Mouse (Mus musculus): ENCODE results near the gene Ap3d1.
A peak's percentile ranks its signal among the peaks of the same experiment; 100 is the strongest.

Gene Ap3d1

GRCm38 (mm10) chr10:80702536-80703390 is 39.3 kb downstream of the Ap3d1 start:
- DNase-seq, result peak; percentile 96 to 97

GRCm38 (mm10) chr10:80701721-80702535 is 40.1 kb downstream of the Ap3d1 start, which contains the start of the genes Mob3a and Izumo4:
Gene Mob3a (minus strand): TSS chr10:80701977.
Gene Izumo4 (plus strand): TSS chr10:80702184.
- DNase-seq, result peak; percentile 98 to 99

- DNase-seq, result no peak
Observed at GRCm38 (mm10) chr10:80700732-80701131, 41.3 kb downstream of the Ap3d1 start.

- no peak for DNase-seq
Observed at GRCm38 (mm10) chr10:80700038-80700504, 42.0 kb downstream of the Ap3d1 start.

- DNase-seq, result no peak
Observed at GRCm38 (mm10) chr10:80698605-80699004, 43.5 kb downstream of the Ap3d1 start.

- peak; percentile 67 to 69 for DNase-seq
Observed at GRCm38 (mm10) chr10:80697812-80698211, 44.3 kb downstream of the Ap3d1 start.

GRCm38 (mm10) chr10:80697393-80697787 is 44.7 kb downstream of the Ap3d1 start:
- DNase-seq, result no peak

GRCm38 (mm10) chr10:80696502-80697392 is 45.3 kb downstream of the Ap3d1 start:
- no peak for DNase-seq

GRCm38 (mm10) chr10:80695801-80696501 is 46.1 kb downstream of the Ap3d1 start:
- DNase-seq, result no peak

- DNase-seq, result no peak
Observed at GRCm38 (mm10) chr10:80695186-80695585, 46.9 kb downstream of the Ap3d1 start.

GRCm38 (mm10) chr10:80694159-80694938 is 47.7 kb downstream of the Ap3d1 start:
- no peak for DNase-seq

- DNase-seq, result no peak
Observed at GRCm38 (mm10) chr10:80693401-80694045, 48.5 kb downstream of the Ap3d1 start.

GRCm38 (mm10) chr10:80692249-80693165 is 49.6 kb downstream of the Ap3d1 start:
- no peak for DNase-seq

- peak; percentile 83 for DNase-seq
Observed at GRCm38 (mm10) chr10:80687850-80688249, 54.2 kb downstream of the Ap3d1 start.

- DNase-seq, result peak; percentile 64 to 69
Observed at GRCm38 (mm10) chr10:80686617-80687016, 55.4 kb downstream of the Ap3d1 start.

- DNase-seq, result no peak
Observed at GRCm38 (mm10) chr10:80684984-80685383, 57.1 kb downstream of the Ap3d1 start.

- DNase-seq, result peak; percentile 73 to 77
Observed at GRCm38 (mm10) chr10:80684214-80684613, 57.9 kb downstream of the Ap3d1 start.

GRCm38 (mm10) chr10:80683647-80684046 is 58.4 kb downstream of the Ap3d1 start:
- DNase-seq, result no peak

- DNase-seq, result no peak
Observed at GRCm38 (mm10) chr10:80682003-80682402, 60.1 kb downstream of the Ap3d1 start.
